Mouse (Mus musculus): ENCODE results near the gene Prdm5.

The Prdm5 gene

DNA sequence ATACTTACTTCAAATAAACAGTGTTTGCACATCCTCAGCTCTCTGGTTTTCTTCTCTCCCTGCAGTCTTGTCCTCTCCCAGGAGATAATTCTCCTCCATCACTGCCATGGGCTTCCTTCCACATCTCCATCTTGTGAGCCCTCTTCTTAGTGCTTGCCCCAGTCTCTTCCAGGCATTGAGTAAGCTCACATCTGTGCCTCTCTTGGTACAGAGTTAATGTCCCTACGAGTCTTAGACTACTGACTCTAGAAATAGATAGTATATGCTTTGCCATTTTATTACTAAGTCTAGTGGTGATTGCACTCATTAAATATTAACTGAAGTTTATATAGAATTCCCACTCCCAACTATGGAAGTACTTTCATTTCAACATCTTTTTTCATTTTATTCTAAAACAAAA lies 154.0 kb downstream of the Prdm5 start:
- DNase-seq (ENCODE audit: low spot score): no peak

DNA sequence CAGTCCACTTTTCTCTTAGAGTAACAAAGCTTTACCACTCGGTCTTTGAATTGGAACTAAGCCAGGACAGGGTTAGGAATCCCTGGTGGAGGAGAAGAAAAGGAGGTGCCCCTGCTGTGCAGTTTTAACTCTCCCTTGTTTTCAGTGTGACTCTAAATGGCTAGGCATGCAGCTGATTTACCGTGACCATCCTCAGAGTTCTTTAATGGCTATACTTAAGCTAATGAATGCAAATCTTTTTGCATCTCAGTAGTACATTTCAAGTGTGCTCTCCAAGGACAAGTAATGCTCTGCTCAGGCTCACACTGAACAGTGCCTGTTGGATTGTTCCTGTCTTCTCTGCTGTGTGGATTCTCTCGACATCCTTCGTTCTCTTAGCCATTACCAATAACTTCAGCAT lies 154.4 kb downstream of the Prdm5 start:
- no peak for DNase-seq (ENCODE audit: low spot score)

DNA sequence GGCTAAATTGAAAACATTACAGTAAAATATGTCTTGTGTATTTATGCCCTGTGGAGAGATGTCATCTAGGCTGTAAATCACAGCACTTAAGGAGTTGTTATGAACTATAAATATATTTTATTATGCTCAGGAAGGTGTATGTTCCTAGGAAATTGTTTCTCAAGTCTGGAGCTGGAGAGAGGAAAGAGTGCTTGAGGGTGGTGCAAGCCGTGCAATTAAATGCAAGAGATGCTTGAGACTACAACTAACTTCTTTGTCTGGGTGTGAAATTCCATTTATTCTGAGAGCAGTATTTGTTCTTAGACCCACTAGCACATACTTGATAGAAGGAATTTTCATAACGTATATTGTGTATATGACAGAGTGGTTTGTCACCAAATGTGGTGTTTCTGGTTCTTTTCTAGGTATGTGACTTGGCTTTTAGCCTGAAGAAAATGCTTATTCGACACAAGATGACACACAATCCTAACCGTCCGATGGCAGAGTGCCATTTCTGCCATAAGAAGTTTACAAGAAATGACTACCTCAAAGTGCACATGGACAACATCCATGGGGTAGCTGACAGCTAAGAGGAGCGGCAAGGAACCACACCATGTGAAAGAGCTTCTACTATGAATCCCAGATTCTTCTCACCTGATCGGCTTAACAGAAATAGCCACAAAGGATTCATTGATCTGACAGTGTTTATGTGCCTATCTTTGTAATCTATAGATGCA lies 156.9 kb downstream of the Prdm5 start:
- no peak for DNase-seq (ENCODE audit: low spot score)

DNA sequence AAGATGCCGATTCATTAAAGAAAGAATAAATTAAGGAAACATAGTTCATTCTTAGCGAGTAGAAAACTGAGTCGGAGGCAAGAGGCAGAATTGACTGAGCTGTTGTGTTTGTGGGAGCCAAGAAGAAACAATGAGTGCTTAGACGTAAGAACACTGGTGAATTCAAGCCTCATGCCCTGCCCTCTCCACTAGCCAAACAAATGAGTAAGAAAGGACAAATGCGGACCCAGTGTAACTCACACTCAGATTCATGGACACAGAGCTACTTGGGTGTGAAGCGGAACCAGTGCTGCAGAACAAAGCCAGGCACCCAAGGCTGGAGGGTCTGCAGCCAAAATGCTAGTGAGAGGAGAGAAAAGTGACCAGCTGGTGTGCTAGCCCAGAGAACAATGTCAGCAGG lies 171.7 kb downstream of the Prdm5 start:
- DNase-seq (ENCODE audit: low spot score): no peak

DNA sequence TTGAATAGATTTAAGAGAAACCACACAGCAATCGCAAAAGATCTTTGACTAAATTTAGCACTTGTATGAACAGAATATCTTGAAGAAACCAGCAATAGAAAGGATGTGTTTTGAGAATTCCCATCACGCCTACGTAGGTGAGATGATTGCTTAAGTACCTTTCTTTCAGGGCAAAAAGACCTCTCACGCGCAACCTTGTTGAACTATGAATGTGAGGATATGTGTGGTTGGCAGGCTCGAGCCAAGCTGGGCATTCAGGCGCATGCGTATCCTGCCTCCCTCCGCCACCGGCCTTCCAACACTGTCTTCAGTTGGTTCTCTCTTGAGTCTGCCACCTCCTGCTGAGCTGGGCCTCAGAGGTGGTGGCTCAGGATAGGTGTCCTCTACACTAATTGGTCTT lies 173.5 kb downstream of the Prdm5 start, which contains the start of gene 4930544G11Rik:
TSS of gene 4930544G11Rik (plus strand) at position 301 of the 400 bp plus-strand sequence.
- no peak for DNase-seq (ENCODE audit: low spot score)

DNA sequence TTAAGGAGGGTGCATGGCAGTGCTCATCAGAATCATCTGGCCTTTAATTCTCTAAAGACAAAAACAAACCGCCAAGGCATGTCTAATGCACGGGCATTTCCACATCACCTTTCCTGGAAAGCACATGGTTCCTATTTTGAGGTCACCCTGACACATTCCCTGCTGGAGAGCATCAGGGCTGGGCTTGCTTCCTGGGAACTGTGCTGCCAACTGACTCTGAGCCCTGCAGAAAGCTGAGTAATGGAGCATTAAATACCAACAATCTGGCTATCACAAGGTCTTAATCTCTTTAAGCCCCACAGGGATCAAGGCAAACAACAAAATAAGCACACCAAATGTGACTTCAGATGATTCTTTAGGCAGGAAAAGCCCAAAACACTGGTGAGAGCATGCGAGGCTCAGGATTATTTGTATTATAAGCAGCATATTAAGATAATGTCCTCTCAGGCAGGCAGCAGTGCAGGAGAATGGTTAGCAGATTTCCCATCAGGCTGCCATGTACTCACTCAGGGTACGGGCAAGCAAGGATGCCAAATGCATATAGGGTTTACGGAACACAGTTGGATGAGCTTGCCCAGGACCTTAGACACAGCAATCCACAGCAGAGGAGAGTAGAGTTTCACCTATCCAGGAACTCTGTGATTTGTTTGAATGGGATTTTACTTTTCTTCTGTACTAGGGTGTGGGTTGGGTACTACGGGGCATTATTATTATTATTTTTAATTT lies 190.8 kb downstream of the Prdm5 start:
- DNase-seq (ENCODE audit: low spot score): no peak

DNA sequence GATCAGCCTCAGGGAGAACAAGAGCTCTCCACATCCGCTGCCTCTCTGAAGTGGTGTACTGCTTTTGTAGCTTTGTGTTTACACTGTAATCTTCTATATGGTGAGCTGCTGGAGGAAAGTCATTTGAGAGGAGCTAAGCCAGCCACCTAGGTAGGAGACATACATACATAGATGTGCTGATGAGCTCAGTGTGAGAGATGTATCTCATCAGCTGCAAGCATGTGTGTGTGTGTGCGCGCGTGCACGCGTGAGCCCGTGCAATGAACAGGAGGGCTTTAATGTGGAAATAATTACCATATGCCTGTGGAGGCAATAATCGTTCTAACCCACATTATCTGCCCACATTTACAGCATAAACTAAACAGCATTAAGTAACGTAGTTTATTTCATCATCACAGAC lies 191.6 kb downstream of the Prdm5 start:
- no peak for DNase-seq (ENCODE audit: low spot score)

Measured in lung, postnatal 25 days (tissue).